Mouse (Mus musculus) layer of hippocampus, postnatal 10 days (tissue): Measurements from ENCODE around the gene Actr10. TPM values are rescaled to one million over a fixed set of nuclear protein-coding genes. Genes with fewer than 3 reads are reported as not detected.
A peak's percentile ranks its signal among the peaks of the same experiment; 100 is the strongest.

Source experiments
- DNase-seq, 2 experiments: peaks; one replicate each; pipeline ENCODE4 v3.0.0; 2021; ENCODE audit warnings: low spot score in 2 of 2
- total RNA-seq, 2 experiments: library from RNA; stranded (reverse); gene quantifications; 2 replicates each; pipeline ENCODE4 v1.2.3; 2021

The Actr10 gene
- total RNA-seq, 2 experiments from 2014 or later, result 170 to 180 TPM

DNA sequence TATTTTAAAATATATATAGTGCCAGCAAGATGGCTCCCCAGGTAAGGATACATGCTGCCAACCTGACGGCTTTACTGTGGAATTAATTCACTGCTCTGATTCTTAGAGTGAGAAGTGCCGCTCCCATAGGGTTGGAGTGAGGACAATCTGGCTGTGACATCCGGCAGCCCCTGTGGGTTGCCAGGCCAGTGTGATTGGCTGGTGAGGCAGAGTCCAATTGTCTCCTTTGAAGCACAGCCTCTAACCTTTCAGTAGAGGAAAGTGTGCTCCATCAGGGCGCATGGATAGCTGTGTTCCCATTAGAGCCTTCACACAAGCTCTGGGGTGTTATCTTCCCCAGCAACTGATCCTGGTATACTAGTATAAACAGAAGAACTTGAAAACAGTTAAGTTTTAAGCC is 21.0 kb downstream of the Actr10 start:
- no peak for DNase-seq

DNA sequence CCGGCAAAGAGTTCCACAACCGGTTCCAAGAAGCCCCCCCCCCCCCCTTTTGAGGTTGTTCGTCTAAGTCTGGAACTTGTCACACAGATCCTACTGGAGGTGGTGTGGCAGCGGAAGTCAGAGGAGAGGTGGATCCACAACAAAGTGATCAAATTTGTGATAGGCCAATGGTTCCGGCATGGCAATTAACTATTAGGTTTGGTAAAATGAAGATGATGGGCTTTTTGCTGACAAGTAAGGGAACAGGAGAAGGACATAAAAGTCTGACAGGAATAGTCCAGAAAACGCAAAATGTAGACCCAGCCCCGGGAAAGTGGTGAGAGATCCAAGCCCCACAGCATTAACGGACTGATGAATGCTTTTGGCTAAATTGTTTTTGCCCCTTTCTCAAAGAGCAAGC is 29.9 kb downstream of the Actr10 start:
- peak in 1 of 2 experiments; percentile 17 for DNase-seq

DNA sequence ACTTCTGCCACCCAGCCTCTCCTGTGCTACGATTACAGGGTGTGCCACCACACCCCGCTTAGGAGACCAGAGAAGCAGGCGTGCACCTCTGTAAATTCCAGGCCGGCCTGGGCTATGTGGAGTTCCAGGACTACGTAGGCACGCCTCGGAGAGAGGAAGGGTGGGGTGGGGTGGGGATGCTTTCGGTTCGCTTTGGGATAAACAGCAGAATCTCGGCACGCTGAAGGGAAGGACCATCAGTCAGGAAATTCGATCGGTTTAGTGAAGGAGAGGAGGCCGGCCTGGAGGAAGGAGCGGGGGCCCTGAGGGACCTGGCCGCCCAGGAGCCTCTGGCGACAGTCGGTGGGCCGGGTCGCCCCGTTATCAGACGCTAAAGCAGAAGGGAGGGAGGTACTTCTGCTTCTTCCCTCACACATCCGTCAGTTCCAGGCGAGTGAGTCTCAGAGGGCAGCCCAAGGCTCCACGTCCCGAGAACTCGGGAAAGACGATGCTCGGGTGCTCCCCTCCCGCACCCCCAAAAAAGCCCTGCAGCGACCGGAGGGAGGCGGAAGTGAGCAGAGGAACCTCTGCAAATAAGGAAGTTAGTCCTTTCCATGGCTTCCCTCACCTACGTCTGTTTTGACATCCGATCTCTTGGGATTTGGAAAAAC is 30.6 kb downstream of the Actr10 start:
- DNase-seq, result peak; percentile 78 to 85

DNA sequence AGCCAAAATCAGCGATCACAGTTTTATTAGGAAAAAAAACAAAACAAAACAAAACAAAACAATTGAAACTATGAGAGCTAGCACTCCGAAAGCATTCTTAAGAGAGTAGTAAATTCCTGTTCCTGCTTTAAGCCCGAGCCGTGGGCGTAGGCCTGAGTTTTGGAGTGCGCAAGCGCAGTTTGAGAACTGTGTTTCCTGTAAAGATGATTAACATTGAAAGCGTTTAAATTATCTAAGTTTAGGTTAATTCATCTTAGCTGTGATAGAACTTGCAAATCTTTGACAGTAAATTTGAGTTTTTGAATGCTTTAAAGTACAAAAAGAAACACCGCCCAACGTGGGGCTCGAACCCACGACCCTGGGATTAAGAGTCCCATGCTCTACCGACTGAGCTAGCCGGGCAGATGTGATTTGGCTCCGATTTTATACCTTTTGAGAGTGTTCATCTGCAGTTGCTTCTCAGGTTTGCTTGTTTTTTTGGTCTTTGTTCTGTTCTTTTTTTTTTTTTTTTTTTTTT is 31.2 kb downstream of the Actr10 start:
- peak; percentile 91 for DNase-seq

DNA sequence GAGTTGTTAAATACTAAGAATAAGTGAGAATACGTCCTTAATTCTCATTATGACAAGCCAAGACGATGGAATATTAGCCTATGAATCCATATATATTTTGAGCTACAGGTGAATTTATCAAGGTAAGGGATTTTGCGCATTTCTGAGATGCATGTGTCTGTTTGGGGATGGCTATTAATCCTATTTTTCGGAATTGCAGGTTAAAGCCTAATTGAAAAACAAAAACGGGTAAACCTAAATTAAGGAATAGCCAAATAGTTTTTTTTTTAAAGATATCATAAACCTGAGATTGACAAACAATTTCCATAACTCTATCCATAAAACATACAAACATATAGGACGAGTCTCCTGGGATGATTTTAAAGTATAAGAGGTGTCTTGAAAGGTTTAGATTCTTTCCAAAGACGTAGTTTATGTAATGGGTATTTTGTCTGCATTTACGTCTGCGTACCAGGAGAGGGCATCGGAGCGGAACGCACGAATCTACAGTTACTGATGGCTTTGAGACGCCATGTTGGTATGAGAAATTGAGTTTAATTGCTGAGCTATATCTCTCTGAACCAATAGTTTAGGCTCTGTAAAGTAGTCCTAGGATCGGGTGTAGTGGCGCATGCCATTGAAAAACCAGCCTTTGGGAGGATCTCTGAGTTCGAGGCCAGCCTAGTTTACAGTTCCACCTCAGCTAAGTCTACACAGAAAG is 32.0 kb downstream of the Actr10 start:
- DNase-seq, result peak; percentile 34 to 64

DNA sequence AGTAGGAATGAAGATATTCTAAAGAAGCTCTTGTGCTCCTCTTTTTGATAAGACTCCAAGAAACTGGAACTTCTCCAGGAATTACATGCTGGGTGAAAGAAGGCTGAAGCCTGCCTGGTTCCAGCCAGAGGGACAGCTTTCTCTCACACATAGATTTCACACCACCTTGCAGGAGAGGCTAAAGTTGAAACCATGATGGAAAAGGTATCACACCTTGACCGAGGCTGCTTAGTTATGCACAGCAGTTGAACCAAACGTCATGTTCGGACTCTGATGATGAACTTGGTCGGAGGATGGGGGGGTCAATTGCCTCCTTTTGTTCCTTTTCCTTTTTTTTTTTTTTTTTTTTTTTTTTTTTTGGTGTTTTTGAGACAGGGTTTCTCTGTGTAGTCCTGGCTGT is 36.2 kb downstream of the Actr10 start:
- no peak for DNase-seq

DNA sequence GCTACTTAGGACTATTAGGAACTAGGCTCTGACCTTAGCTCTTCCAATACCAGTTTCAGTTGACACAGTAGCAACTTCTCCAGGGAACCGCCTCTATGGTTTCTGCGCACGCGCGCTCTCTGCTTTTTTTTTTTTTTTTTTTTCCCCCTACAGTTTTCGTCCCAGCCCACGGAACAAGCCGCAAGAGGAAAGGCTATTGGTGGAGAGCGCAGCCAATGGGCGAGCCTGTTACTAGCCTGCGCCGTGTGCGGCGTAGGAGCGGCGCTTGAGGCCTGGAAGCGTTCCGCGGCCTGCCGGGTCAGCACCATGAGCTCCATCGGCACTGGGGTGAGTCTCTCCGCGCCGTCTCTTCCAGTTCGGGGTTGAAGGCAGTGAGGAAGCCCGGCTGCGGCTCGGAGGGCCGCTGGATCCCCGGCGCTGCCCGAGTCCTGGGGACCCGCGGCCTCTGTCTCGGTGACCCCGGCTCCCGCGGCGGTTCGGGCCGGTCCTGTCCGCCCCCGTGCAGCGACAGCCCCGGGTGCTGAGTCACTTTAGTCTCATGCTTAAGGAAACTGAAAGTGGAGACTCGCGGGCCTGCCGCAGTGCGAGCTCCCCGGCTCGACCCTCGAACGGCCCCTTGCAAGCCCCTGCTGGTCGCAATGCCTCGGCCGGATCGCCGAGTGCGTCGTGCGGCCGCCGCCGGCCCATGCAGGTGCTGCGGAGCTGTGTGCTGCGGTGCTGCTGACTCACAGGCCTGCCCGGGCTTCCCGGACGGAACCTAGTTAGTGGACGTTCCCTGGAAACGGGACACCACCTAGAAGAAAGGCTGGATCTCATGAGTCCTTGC is 37.0 kb downstream of the Actr10 start, which contains the start of gene Psma3:
Psma3 (plus strand) TSS at position 181 of the 826 bp plus-strand sequence.
- DNase-seq, result peak; percentile 83 to 88

DNA sequence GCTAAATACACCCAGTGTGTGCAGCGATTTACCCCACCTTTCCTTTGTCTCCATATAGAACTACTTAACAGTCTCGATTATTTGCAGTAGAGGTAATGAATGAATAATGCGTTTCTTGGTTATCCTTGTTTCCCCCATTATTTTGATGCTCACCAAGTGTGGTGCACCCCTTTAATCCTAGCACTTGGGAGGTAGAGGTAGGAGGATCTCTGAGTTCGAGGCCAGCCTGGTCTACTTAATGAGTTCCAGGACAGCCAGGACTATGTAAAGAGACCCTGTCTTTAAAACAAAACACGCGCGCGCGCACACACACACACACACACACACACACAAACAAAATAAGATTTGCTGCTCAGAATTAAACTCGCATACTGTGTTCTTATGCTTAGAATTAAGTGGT is 37.7 kb downstream of the Actr10 start:
- peak in 1 of 2 experiments; percentile 18 for DNase-seq

DNA sequence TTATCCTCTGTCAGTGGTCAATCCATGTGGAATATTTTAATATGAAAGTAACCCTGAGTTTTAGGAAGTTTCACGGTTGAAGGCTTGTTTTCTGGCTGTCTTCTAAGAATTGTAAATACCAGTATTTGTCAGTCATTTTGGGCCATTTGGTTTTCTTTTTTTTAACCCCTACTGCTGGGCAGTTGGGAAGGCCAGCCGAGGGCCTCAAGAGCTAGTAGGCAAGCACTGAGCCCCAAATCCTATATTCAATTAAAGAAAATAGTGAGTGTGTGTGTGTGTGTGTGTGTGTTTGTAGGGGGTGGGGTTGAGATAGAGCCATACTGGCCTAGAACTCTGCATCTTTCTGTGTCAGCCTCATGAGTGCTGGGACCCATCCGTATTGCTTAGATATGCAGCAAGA is 38.2 kb downstream of the Actr10 start:
- DNase-seq, result no peak

DNA sequence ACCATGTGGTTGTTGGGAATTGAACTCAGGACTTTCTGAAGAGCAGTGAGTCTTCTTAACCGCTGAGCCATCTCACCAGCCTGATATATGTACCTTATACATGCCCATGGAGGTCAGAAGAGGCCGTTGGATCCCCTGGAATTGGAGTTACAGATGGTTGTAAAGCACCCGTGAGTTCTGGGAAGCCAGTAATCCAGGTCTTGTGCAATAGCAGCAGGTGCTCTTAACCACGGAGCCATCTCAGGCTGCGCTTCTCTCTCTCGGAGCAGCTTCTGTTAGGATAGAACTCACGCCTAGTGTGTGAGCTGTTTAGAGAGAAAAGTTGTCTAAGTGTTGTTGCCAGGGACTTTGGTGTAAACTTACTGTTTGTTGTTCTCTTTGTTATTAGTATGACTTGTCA is 40.7 kb downstream of the Actr10 start:
- no peak for DNase-seq

DNA sequence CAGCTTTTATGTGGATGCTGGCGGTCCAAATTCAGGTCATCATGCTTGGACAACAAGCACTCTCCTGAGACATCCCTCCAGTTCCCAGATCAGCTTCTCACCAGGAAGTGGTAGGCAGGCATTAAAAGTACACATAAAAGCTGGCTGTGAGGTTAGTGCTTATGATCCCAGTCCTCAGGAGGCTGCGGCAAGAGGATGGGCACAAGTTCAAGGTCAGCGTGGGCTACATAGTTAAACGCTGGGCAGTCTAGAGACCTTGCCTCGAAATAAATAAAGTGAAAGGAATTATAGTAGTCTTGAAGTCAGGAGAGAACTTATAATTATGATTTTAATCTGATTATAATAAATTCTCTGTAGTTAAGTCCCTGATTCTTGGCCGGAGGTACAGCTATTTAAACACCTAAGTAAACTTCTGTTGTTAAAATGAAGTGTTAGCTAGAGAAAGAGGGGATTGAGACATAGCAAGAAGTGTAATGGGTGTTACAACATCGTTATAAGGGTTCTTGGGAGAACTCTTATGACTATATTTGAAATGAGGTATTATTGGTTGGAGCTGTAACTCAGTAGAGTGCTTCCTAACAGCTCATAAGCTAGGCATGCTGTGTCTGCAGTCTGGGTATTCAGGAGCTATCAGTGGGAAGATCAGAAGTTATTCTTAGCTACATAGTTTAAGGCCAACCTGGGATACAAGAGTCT is 47.3 kb downstream of the Actr10 start:
- DNase-seq, result no peak

DNA sequence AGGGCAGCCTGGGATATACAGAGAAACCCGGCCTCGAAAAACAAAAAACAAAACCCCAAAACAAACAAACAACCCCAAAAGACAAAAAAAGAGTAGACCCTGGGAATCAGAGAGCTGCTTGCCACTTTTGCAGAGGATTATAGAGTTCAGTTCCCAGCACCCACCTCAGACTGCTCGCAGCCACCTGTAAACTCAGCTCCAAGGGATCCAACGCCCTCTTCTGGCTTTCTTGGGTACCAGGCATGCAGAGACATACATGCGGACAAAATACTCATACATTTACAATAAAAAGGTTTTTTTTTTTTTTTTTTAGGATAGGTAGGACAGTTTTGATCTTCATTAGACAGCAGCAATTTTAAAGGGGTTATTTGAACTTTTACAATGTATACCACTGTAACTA is 59.6 kb downstream of the Actr10 start:
- no peak for DNase-seq

DNA sequence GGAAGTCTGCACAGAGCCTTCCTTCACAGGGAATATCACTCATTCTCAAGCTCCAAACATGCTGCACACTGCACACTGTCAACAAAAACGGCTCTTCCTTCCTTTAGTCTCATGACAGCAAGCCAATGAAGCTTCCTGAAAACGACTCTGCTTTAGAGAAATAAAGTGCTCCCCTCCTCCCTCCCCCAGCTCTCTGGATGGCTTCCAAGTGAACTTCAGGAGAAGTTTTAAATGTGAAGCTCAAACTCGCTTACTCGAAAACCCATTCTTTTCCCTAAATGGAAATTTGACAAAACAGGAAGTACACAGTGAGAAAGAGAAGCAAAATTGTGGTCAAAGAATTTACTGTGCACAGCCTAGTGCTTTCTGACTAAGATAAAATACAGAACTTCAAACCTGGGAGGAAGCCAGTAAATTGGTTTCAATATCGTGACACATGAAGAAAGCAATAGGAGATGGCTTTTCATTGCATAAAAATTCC is 61.8 kb downstream of the Actr10 start:
- DNase-seq, result no peak

DNA sequence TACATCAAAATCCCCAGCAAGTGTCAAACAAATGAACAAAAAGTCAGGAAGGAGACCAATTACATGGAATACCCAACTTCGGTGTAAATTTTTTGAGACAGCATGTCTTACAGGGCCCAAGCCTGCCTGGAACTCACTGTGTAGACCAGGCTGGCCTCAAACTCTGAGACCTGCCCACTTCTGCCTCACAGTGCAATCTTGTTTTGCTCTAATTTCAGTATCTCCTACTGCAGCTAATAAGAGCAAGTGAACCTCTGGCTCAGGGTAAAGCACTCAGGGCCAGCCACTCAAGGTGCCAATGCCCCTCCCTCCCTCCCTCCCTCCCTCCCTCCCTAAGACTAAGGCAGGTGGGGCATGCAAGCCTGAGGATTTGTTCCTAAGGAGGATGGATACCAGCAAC is 62.7 kb downstream of the Actr10 start:
- no peak for DNase-seq

DNA sequence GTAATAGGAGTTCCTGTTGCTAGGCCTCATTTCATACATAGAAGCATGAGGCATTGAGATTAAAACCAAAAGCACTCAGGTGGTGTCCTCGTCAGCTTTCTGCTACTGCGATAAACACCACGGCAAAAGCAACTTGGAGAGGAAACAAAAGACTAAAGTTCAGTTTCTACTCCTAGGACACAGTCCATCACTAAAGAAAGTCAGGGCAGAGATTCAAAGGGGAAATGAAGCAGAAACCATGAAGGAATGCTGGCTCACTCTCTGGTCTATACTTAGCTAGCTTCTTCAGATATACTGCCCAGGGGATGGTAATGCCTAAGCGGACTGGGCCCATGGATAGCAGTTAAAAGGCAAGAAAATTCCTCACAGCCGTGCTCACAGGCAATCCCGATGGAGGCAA is 63.8 kb downstream of the Actr10 start:
- no peak for DNase-seq

DNA sequence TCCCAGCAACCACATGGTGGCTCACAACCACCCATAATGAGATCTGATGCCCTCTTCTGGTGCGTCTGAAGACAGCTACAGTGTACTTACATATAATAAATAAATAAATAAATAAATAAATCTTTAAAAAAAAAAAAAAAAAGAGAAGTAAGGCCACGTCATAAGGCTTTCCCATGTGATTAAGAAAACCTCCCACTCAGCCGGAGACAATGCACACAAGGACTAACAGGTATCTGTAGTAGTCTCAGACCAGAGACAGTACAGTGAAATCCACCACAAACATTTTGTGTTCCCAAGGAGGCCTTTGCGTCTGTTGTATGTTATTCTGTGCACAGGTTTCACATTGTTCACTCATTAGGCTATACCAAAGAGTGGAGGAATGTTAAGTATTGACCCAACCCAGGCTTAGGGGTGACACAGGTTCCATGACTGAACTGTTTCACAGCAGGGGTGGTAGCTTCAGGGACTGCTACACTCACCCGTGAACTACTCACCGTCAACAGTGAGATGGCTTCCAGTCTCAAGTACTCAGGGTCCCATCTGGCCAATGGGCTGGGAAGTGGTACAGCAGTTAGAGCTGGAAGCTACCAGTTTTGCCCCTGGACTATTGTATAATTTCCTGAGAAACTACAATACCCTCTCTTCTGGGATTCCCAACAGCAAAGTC is 66.2 kb downstream of the Actr10 start:
- no peak for DNase-seq

DNA sequence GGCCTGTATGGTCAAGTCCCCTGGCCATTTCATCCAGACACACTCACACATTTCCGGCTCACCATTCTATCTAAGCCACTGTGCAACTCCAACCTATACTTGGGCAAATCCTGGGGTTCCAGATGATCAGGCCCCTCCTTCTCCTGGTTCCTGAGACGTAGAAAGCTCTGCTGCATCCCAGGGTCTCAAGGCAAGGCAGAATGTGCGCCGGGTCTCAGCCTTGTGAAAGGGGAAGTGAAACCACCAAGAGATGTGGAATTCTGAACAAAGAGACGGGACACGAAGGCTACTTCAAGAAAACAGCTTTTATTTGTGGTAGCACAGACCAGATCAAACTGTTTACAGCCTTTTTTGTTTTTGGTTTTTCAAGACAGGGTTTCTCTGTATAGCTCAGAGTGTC is 68.5 kb downstream of the Actr10 start:
- no peak for DNase-seq

DNA sequence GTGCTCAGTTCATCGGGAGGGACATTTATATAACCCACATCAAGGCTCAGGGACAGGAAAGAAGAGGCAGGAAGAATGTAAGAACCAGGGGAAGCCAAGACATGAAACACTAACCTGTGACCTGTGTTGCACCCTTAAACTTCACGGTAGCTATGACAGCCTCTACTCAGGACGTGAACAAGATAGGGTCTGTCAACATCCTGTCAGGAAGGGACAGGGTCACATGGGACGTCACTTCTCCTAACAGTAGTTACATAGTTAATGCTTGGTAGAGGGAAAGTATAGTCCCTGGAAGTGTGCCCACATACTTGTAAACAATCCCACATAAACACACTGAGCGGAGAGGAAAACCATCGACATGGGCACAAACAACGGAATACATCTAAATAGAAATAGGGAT is 69.2 kb downstream of the Actr10 start:
- DNase-seq, result no peak

DNA sequence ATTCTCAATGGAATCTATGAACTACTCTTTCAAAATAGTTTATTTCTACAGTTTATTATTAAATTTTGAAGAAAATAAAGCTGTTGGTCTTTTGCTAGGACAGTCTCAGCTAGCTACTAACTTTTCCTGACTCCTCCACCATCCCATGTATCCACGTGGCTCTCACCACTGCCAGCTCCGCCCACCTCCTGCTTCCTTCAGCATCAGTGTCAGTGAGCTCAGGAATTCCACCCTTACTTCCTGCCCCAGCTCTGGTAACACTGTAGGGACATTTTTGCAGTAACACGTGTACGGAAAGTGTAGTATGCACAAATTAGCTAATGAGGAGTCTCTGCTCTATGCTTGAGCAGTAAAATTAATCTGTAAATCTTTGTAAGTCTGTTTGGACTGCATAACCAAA is 72.1 kb downstream of the Actr10 start:
- no peak for DNase-seq
